Mouse (Mus musculus) T-helper 2 cell (primary cell): ENCODE measurements around the gene Cxadr.

Experiments used
- in situ Hi-C: fragments of 300-600 bp; cut with MboI, MseI; formaldehyde crosslinking; loops from one replicate; pipeline ENCODE4 v1.15.1; 2025; ENCODE audit warnings: high pct_unique_total_duplicates

Gene Cxadr

DNA sequence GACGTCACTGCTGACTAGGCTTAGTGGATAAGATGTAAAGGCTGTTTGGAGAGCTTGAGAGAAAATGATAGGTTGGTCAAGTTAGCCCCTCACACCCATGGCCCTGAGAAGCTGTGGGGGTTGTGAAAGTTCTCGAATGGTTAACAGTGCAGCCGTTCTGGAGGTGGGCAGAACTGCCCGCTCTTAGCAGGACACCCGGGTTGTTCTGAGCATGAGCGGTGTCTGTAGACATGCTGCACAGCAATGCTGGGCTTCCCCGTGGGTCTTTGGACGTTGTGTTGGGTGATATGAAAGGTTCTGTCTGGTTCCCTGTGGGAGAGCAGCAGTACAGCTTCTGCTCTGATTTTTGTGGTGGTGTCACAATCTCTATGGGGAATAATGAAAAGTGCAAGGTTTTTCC, 5.3 kb downstream of the Cxadr start:
- in situ Hi-C loops, result no loop called here

GRCm38 (mm10) chr16:78307476-78308192, 6.3 kb downstream of the Cxadr start:
- in situ Hi-C loops, result no loop called here

DNA sequence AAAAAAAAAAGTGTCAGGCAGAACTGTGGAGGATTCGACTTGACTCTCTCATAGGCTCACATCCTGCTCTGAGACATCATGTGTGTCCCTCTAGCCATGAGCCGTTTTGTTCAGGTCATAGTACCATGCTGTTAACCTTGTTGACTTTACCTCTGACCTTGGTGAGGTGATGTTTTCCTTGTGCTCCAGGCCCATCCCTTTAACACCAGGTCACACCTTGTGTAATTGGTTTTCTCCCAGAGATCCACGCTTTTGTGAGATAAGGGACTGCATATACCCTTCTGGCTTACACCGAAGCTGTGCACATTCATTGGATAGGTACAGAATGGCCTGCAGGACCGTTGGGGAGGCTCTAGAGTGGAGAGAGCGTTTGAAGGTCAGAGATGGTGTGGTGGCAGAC, 8.0 kb downstream of the Cxadr start:
- in situ Hi-C loops, result no loop called here

- in situ Hi-C loops, result no loop called here
These were observed 12.0 kb downstream of the Cxadr start for GRCm38 (mm10) chr16:78313135-78313887.

DNA sequence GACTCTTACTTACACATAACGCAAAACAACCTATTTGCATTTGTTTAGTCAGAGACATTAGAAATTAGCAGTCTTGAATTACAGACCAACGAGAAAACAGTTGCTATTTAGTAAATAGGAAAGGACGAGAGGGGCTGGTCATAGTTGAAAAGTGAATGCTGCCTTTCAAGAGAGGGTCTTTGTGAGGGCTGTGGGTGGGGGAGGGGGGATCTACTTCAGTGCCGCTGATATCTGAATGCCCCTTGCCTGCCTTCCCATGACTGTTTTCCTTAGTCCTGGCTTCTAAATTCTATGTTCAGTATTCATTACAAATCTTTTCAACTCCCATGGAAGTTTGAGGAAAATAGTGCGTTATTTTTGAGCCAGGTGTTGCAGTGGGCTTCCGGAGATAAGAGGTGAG, 12.7 kb downstream of the Cxadr start:
- in situ Hi-C loops, result no loop called here

DNA sequence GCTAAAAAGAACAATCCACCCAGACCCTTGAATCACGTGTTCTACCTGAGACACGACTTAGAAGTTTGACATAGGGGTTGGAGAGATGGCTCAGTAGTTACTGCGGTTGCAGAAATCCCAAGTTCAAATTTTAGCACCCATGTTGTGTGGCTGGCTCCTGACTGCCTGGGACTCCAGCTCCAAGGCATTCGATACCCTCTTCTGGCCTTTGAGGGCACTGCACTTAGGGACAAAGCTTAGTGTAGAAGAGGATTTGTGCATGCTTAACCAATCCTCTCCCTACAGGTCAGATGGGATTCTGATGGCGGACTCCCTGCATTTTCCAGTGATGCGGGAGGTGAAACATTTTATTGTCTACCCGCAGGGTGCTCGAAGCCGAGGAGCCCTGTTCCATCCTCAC, 15.6 kb downstream of the Cxadr start:
- in situ Hi-C loops, result loop anchor here (5.0 kb wide), 1 partner anchor 120 kb away; no protein-coding TSS in a partner anchor

DNA sequence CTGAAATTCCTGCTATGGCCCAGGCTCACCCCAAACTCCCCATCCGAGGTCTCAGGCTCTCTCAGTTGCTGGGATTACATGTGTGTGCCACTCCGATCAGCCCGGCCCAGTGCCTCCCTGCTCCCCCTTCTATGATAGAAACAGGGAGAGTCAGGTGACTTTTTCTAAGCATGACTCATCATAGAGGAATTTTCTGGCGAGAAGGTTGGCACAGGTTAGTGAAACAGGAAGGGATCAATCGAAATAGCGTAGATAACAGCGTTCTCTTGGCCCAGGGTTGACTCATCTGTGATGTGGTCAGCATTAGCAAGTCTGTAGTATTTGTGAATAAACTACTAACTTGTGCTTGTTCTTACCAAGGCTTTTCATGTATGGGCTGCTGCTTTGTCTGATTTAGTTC, 16.7 kb downstream of the Cxadr start:
- in situ Hi-C loops, result loop anchor here (5.0 kb wide), 1 partner anchor 121 kb away; no protein-coding TSS in a partner anchor

- in situ Hi-C loops, result loop anchor here (5.0 kb wide), 1 partner anchor 122 kb away; no protein-coding TSS in a partner anchor
These were observed 18.4 kb downstream of the Cxadr start for GRCm38 (mm10) chr16:78319711-78320110.

DNA sequence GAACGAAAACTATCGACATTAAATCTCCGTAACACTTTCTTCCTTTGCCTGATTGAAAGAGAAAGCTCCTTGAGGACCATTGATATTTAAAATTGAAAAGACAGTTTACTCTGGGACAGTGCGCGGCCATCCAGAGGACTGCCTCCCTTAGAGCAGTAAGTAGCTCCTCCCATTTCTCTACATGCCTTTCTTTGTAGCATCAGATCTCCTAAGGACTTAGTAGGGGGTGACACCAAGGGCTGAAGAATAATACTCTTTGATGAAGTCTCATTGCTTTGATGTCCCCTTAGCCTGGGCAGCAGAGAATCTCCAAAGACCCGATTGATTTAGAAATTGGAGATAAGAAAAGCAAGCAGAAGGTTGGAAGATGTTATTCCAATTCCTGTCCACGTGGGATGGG, 20.3 kb downstream of the Cxadr start:
- in situ Hi-C loops, result no loop called here

DNA sequence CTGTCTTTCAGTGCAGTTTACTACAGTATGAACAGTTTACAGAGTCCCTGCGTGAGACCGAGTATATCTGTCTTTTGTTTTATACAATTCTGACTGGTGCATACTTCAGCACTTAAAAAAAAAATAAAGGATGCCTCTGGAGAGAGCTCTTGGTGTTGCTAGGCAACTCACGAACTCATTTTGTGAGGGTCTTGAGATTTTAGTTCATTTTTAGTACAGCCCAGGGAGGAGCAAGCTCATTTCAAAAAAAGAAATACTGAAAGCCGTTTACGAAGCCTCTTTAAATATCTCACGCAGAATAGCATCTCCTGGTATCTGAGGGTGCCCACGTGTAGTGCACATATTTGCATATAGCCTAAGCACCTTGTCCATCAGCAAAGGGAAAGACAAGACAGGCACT, 20.9 kb downstream of the Cxadr start:
- in situ Hi-C loops, result no loop called here

- in situ Hi-C loops, result no loop called here
These were observed 24.9 kb downstream of the Cxadr start for GRCm38 (mm10) chr16:78325972-78326848.

DNA sequence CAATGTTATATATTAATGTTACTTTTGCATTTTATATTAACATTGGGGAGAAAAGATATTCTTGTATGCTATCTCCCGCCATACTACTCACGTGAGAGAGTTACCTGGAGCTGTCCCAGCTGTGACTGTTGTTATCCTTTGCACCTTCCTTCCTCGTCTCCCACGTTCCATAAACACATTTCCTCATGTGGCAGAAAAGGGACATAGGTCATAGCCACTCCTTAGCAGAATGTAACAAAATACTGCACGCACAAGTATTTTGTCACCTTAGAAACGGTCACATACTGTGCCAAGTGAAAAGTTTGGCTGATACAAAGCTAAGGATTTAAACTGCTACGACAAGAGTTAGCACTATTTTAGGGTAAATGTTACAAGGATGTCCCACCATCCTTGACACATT, 26.3 kb downstream of the Cxadr start:
- in situ Hi-C loops, result no loop called here

DNA sequence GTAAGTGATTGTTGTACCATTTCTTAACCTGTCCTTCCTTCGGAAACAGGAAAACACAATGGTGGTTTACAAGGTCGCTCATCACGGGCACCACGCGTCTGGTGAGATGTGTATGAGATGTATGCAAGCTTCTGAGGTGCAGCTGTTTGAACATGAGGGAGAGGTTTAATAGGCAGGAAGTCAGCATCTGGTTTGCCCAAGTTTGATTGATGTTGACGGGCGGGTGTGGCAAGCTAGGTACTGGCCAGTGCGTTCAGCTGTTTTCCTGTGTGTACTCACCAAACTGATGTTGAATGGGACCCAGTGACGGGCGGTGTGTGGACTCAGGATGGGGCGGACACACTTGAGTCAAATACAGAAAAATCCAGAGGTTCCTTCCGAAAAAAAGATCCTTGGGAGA, 26.7 kb downstream of the Cxadr start:
- in situ Hi-C loops, result no loop called here

DNA sequence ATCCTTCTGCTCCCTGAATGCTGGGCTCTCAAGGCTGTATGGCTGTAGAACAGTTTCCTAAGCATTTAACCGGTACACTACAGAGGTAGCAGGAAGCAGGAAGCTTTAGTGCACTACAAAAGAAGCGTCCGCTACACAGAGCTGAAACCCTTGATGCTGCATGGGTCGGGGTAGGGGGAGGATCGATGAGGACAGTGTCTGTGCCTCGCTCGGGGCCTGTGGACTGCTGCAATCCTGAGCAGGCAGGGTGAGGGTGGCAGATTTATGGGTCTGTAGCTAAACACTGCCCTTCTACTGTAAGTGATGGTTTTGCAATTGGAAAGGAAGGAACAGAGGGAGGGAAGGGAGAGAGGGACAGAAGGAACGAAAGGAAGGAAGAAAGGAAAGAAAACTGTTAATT, 35.9 kb downstream of the Cxadr start:
- in situ Hi-C loops, result no loop called here

GRCm38 (mm10) chr16:78341356-78341755, 40.1 kb downstream of the Cxadr start:
- in situ Hi-C loops, result no loop called here

DNA sequence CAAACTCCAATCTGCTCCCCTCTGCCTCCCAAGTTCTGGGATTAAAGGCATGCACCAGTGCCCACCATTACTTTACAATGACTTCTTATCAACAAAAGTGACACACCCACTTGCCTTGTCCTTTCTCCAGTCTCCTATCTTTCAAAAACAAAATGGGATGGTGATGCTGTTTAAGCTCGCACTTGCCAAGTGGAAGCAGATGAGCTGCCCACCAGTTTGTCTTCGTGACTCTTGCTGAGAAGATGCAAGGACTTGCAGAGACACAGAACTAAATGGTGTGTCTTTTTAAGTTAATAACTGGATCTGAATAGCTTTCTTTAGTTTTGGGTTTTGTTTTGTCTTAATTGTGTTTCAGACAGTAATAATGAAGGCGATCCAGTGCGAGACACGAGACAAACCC, 41.5 kb downstream of the Cxadr start:
- in situ Hi-C loops, result no loop called here

- in situ Hi-C loops, result no loop called here
These were observed 42.5 kb downstream of the Cxadr start for GRCm38 (mm10) chr16:78343792-78344191.

GRCm38 (mm10) chr16:78346662-78347327, 45.5 kb downstream of the Cxadr start:
- in situ Hi-C loops, result no loop called here

- in situ Hi-C loops, result no loop called here
These were observed 46.1 kb downstream of the Cxadr start for GRCm38 (mm10) chr16:78347328-78347926.

DNA sequence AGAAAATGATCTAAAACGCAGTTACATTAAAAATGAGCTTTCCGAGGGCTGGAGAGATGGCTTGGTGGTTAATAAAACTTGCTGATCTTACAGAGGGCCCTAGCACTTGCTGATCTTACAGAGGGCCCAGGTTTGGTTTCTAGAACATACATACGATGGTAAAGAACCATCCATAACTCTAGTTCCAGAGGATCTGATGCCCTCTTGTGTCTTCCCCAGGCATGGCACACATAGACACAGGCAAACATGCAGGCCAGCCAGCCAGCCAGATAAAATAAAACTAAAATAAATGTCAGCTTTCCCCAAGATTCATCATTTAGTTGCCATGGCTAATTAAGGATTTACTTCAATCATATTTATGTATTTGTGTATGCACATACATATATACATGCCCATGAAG, 56.5 kb downstream of the Cxadr start:
- in situ Hi-C loops, result no loop called here

- in situ Hi-C loops, result no loop called here
These were observed 60.2 kb downstream of the Cxadr start for GRCm38 (mm10) chr16:78361466-78361865.
